Mouse (Mus musculus) left cerebral cortex, postnatal 10 days (tissue): Measurements from ENCODE around the gene Zfp575. TPM values are rescaled to one million over a fixed set of nuclear protein-coding genes. Genes with fewer than 3 reads are reported as not detected.
"Not testable (repeated sequence)": the region's sequence is repeated elsewhere in the genome, so short reads cannot be mapped to it uniquely, and the experiment has no call there.

Experiments
- DNase-seq, 2 experiments: peaks; one replicate each; pipeline ENCODE4 v3.0.0; 2021 to 2022; ENCODE audit warnings: low spot score in 2 of 2, mixed read lengths in 1 of 2; ENCODE audit errors: extremely low spot score in 1 of 2
- intact Hi-C: fragments of 180-260 bp; cut with DNase I; formaldehyde crosslinking; loops from one replicate; pipeline ENCODE4 v1.15.1; 2025
- total RNA-seq, 2 experiments: library from RNA; stranded (reverse); gene quantifications; 2 replicates each; pipeline ENCODE4 v1.2.3; 2021

Zfp575 gene
- total RNA-seq = 1 to 10 TPM; 7.7 to 8.3 TPM

DNA sequence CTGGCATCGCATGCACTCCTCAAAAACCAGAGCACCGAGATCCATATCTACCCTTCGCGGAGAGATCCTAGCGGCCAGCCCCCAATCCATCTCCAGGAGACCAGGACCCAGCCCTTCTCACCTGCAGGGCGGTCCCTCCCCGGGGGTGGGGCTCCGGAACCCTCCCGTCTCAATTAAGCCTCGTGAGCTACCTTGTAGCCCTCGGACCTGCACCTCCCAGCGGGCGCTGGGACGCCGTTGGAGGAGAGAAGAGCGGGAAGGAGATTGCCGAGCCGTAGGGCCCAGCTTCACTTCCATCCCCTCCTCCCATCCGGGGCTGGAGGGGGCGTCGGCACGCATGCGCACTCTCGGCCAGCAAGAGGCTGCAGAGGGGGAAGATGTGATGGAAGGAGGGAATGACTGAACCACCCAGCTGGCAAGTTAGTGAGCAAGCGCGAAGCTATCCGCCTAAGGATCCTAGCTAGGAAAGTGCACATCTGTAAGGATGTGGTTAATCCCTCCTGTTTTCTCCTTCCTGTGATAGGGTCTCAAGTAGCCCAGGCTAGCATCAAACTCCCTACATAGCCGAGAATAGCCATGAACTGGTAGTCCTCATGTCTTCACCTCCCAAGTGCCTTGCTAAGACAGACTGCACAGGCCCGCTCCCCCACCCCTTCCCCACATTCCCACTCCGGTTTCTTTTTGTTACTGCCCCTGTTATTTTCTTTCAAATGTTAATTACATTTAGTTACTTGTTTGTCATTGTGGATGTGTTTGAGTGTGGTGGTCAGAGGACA lies at the start of gene Zfp575, which contains the start of gene Ethe1:
TSS of gene Zfp575 (minus strand) at position 312 of the 776 bp plus-strand sequence.
TSS of gene Ethe1 (plus strand) at position 214 of the 776 bp plus-strand sequence.
- intact Hi-C loops = no loop called here
- DNase-seq = peak; percentile 74 to 90

DNA sequence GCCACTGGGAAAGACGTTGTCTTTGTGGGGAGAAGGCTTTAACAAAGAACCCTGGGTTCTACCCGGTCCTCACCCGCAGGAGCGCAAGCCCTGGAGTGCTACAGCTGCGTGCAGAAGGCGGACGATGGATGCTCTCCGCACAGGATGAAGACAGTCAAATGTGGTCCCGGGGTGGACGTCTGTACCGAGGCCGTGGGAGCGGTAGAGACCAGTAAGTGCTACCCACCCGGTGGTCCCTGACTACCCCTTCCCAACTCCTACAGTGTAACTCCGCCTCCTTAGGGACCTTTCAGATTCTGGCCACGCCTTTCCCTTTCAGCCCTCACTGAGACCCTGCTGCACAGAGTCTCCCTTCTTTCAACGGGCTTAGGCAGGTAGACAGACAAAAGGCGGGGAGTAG lies 49.6 kb upstream of the Zfp575 start:
- no peak for DNase-seq
- intact Hi-C loops = no loop called here

- intact Hi-C loops = no loop called here
- DNase-seq = no peak
Observed at GRCm38 (mm10) chr7:24636264-24636663, 48.8 kb upstream of the Zfp575 start, which contains the start of gene Lypd3. TSS of gene Lypd3 (plus strand) at chr7:24636550.

DNA sequence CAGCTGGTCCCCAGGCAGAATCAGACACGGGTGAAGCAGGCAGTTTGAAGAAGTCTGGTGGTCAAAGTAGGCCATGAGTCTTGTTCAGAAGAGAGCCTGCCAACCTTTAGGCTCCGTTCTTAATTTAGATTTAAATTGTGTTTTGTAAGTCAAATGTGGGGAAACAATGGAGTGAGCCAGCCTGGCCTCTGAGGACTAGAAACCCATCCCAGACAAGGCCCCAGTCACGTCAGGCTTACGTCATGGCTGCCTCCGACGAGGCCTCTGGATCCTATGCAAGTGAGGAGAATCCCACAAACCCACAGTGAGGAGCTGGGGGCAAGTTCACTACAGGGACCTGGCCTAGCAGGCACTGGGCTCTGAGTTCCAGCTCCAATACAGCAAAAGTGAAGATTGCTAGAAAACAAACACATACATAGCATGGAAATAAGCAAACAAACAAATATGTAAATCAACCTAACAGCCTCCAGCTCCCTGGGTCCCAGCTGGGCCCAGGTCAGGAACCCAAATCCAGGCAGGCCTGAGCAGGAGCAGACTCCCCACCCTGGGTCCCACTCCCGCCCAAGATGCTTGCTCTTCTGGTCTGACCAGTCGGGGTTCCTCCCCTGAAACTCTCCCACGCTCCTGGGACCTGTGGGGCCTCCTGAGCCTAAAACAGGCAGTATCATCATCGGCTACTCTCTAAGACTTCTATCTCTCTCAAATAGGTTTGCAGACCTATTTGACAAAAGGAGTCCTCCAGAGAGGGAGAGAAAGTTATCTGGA lies 42.9 kb upstream of the Zfp575 start:
- DNase-seq = no peak
- intact Hi-C loops = no loop called here

GRCm38 (mm10) chr7:24629672-24630071 lies 42.2 kb upstream of the Zfp575 start:
- intact Hi-C loops = no loop called here

DNA sequence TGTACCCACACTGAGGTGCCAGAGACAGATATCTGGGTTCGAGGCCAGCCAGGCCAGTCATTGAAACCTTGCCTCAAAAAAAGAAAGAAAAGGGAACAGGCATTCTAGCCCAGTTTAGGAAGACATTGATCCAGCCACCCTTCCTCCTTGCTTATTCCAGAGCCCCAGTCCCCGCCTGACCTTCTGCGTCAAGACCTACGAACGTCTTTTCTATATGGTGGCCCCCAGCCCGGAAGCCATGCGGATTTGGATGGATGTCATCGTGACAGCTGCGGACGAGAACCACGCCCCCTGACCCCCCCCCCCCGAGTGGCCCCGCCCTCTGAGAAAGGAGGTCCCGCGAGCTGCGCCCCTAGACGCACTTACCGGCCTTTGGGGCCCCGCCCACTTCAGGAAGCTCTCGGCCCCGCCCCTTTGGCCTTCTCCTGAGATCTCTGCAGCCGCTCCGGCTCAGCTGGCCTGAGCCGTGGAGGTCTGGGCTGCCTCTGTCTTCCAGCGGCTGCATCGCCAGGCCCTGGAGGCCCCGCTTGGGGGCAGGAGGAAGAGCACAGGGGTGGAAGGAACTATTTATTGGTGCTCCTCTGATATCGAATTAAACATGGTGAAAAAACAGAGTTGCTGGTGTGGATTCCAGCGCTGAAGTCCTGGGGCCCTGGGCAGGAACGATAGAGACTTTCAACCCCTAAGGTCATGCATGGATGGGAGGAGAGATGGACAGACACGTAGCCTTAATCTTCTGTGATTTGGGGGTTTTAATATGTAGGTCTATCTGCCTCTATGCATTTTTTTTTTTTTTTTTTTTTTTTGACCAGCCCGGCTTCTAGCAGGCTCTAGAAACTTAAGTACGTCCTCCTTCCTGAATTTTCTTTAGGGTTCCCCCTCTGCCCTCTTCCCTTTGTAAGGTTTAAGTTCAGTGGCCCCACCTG lies 41.5 kb upstream of the Zfp575 start:
- intact Hi-C loops = no loop called here
- peak in 1 of 2 experiments; percentile 87 for DNase-seq

More at GRCm38 (mm10) chr7:24629672-24630071, 42.2 kb upstream of the Zfp575 start:
- DNase-seq = no peak

DNA sequence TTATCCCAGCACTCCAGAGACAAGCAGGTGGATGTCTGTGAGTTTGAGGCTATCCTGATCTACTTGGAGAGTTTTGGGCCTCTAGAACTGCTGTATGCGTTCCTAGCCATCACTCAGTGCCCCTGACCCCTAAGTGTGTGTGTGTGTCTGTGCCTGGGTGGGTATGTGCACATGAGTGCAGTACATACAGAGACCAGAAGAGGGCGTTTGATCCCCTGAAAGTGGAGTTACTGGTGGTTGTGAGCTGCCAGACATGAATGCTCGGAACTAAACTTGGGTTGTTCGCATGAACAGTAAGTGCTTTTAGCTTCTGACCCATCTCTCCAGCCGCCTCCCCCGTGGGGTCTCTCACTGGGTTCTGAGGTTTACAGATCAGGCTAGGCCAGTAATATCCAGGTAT lies 35.5 kb upstream of the Zfp575 start:
- DNase-seq = no peak
- intact Hi-C loops = no loop called here

GRCm38 (mm10) chr7:24621193-24621592 lies 33.8 kb upstream of the Zfp575 start:
- no peak for DNase-seq
- intact Hi-C loops = no loop called here

- intact Hi-C loops = no loop called here
- no peak for DNase-seq
Observed at GRCm38 (mm10) chr7:24619671-24620397, 32.4 kb upstream of the Zfp575 start.

DNA sequence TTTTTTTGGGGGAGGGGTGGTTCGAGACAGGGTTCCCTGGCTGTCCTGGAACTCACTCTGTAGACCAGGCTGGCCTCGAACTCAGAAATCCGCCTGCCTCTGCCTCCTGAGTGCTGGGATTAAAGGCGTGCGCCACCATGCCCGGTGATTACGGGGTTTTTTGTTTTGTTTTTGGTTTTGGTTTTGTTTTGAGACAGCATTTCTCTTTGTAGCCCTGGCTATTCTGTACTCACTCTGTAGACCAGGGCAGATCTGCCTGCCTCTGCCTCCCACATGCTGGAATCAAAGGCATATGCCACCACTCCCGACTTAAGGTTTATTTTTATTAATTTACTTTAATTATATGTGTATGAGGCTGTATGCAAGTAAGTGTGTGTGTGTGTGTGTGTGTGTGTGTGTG lies 30.9 kb upstream of the Zfp575 start:
- intact Hi-C loops, DNase-seq: not testable (repeated sequence)

- DNase-seq = no peak
- intact Hi-C loops = no loop called here
Observed at GRCm38 (mm10) chr7:24617763-24618162, 30.3 kb upstream of the Zfp575 start.

- intact Hi-C loops = no loop called here
- DNase-seq = no peak
Observed at GRCm38 (mm10) chr7:24614816-24615215, 27.4 kb upstream of the Zfp575 start.

GRCm38 (mm10) chr7:24612308-24612910 lies 25.0 kb upstream of the Zfp575 start:
- DNase-seq = no peak
- intact Hi-C loops = no loop called here

GRCm38 (mm10) chr7:24611709-24612108 lies 24.3 kb upstream of the Zfp575 start:
- intact Hi-C loops = no loop called here
- DNase-seq = no peak

GRCm38 (mm10) chr7:24610879-24611494 lies 23.5 kb upstream of the Zfp575 start:
- intact Hi-C loops = no loop called here
- peak in 1 of 2 experiments; percentile 75 for DNase-seq

GRCm38 (mm10) chr7:24610144-24610878 lies 22.9 kb upstream of the Zfp575 start, which contains the start of gene Phldb3:
TSS of gene Phldb3 (plus strand) at chr7:24610763.
- intact Hi-C loops = no loop called here
- DNase-seq = no peak

DNA sequence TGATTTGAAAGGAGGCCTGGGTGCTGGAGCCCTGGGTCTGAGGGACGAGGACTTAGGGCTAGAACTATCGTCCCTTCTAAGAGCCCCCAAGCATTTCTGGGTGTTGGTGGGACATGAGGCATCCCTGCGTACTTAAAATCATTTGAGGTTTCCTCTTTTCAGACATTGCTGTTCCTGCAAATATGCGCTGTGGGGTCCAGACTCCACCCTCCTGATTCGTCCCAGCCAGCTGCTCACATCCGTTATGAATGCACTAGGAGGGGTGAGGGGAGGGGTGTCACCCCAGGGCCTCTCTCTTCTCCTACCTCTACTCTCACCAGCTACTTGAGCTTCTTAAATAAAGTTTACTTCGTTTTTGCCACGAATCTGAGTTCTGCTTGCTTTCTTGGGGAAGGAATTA lies 21.1 kb upstream of the Zfp575 start:
- DNase-seq = no peak
- intact Hi-C loops = no loop called here
